In the genomic region with DNA sequence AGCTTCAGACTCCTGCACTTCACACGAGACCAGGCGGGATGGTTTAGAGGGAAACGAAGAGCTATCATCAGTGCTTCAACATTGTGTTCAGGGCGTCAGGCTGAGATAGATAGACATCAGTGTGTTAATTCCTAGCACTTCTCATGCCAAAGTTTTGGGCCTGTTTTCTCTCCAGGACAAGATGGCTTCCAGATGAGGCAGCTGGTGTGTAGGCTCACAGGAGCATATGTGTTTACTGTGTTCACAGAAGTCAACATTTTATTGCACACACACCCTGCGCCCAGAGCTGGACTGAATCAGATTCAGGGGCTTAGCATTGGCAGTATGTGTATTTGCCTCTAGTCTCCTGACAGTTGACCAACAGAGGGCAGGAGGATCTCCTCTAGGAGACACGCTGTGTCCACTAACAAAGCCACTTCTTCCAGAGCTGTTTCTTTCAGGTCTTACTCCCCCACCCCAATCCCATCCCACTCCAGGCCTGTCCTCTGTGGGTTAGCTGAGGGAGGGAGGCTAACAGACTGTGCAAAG, we compare ENCODE assay signal across 24 mouse cellular contexts.
A peak's percentile ranks its signal among the peaks of the same experiment; 100 is the strongest.
DNase-seq lines count a peak whose midpoint lies in the region; ATAC-seq and TF ChIP-seq lines count a peak whose summit lies in the region.
"Had no signal": no experiment of that assay in that cellular context is flagged by ENCODE, and none has a peak within 500 bp of the region (broad histone marks: within the 10 kb centered on the region; RNA-seq: fewer than 3 reads in every experiment).

No protein-coding gene starts in this region.

- no peaks in the 10 kb centered on the region for H3K27me3 ChIP-seq in intestine, postnatal 0 days (replicated peaks; ENCODE audit: control insufficient read depth, insufficient read depth, low read length)
- H3K27me3 ChIP-seq: embryonic facial prominence, embryonic 13.5 days; limb, embryonic 15.5 days; neural tube, embryonic 15.5 days had no signal

- peak overlapping the region; percentile 48; the same call in 1 of the 2 replicates for H3K27ac ChIP-seq in gastrocnemius, adult 2 months
- H3K27ac ChIP-seq in intestine, postnatal 0 days (ENCODE audit: low read depth, low read length), result no peak overlapping the region
- H3K27ac ChIP-seq: embryonic facial prominence, embryonic 13.5 days; hindbrain, embryonic 10.5 days; limb, embryonic 15.5 days; liver, embryonic 14.5 days; neural tube, embryonic 15.5 days; stomach, postnatal 0 days had no signal

- no peak for TF ChIP-seq CTCF in gastrocnemius, adult 2 months (IDR thresholded peaks at IDR 0.05)
- TF ChIP-seq CTCF in intestine, postnatal 0 days (IDR thresholded peaks at IDR 0.05; ENCODE audit: low read depth), result no peak

- H3K9me3 ChIP-seq in intestine, postnatal 0 days (ENCODE audit: control insufficient read depth), result no peaks in the 10 kb centered on the region
- H3K9me3 ChIP-seq: embryonic facial prominence, embryonic 13.5 days; hindbrain, embryonic 10.5 days; limb, embryonic 15.5 days; neural tube, embryonic 15.5 days had no signal

- no peaks in the 10 kb centered on the region for H3K36me3 ChIP-seq in intestine, postnatal 0 days (ENCODE audit: control insufficient read depth, insufficient read depth)
- H3K36me3 ChIP-seq: embryonic facial prominence, embryonic 13.5 days; hindbrain, embryonic 10.5 days; limb, embryonic 15.5 days; neural tube, embryonic 15.5 days had no signal

- intact Hi-C loops in gastrocnemius, adult 2 months (cut with DNase I), result no loop called here

- DNase-seq in gastrocnemius, adult 2 months, result no peak
- no peak for DNase-seq in gastrocnemius, adult 18-20 months (ENCODE audit: low spot score)
- peak; percentile 38 for DNase-seq in brain, adult 2 months (ENCODE audit: low read depth, low spot score)
- peak; percentile 56 to 85 for DNase-seq in layer of hippocampus, adult 18-20 months (ENCODE audit: low spot score in 2 of 2)
- DNase-seq in layer of hippocampus, postnatal 14 days (ENCODE audit: low spot score in 2 of 2), result peak; percentile 42 to 86
- no peak for DNase-seq in Muller cell, postnatal 12 days (ENCODE audit: inconsistent ontology term)
- DNase-seq: embryo, embryonic 11 days; kidney, postnatal 36 days; left cerebral cortex, postnatal 4 days; lung, embryonic 14.5 days; lung, postnatal 4 days; right cerebral cortex, adult 18-20 months had no signal

- ATAC-seq in intestine, postnatal 0 days, result no peak
- ATAC-seq: hindbrain, embryonic 16.5 days; intestine, embryonic 16.5 days; Patski had no signal

- no peak overlapping the region for H3K4me2 ChIP-seq in intestine, postnatal 0 days (replicated peaks; ENCODE audit: low read depth)
- H3K4me2 ChIP-seq: embryonic facial prominence, embryonic 13.5 days; heart, embryonic 11.5 days; limb, embryonic 15.5 days; lung, embryonic 14.5 days; neural tube, embryonic 15.5 days had no signal

- no peaks in the 10 kb centered on the region for H3K4me1 ChIP-seq in intestine, postnatal 0 days (replicated peaks; ENCODE audit: control insufficient read depth, insufficient read depth, low read length)

- H3K4me3 ChIP-seq in gastrocnemius, adult 2 months, result no peak overlapping the region
- H3K4me3 ChIP-seq in intestine, postnatal 0 days (ENCODE audit: low read depth, low read length), result no peak overlapping the region
- H3K4me3 ChIP-seq: embryonic facial prominence, embryonic 13.5 days; erythroblast, embryonic 14.5 days; hindbrain, embryonic 10.5 days; limb, embryonic 15.5 days; neural tube, embryonic 15.5 days had no signal

- 89% methylated on average over 6 of the region's 6 CpGs for WGBS in intestine, postnatal 0 days

- H3K9ac ChIP-seq in intestine, postnatal 0 days (ENCODE audit: low read depth, low read length), result no peak overlapping the region
- H3K9ac ChIP-seq: embryonic facial prominence, embryonic 13.5 days; limb, embryonic 15.5 days; liver, embryonic 14.5 days; lung, embryonic 14.5 days; neural tube, embryonic 15.5 days had no signal

Comparison
In these comparisons a context has a peak if more than half of its experiments do, and no peak if none do; other contexts are left out.
1. DNase-seq: peak in brain, adult 2 months (single experiment), layer of hippocampus, adult 18-20 months (2 of 2) and layer of hippocampus, postnatal 14 days (2 of 2); none in gastrocnemius, adult 2 months (single experiment), gastrocnemius, adult 18-20 months (single experiment) and Muller cell, postnatal 12 days (single experiment).